Mouse (Mus musculus): ENCODE data around the gene Ndufs8.

Gene Ndufs8

GRCm38 (mm10) chr19:3906795-3907786 lies 5.5 kb downstream of the Ndufs8 start, which contains the start of gene Tcirg1:
TSS of gene Tcirg1 (minus strand) at chr19:3907133.
- DNase-seq (ENCODE audit: extremely low read depth, insufficient read length, low spot score): peak; percentile 86

- peak; percentile 42 for DNase-seq (ENCODE audit: extremely low read depth, insufficient read length, low spot score)
Observed at GRCm38 (mm10) chr19:3906326-3906725, 6.2 kb downstream of the Ndufs8 start.

GRCm38 (mm10) chr19:3905261-3905969 lies 7.2 kb downstream of the Ndufs8 start:
- peak; percentile 63 for DNase-seq (ENCODE audit: extremely low read depth, insufficient read length, low spot score)

GRCm38 (mm10) chr19:3904363-3904675 lies 8.3 kb downstream of the Ndufs8 start:
- DNase-seq (ENCODE audit: extremely low read depth, insufficient read length, low spot score): no peak

GRCm38 (mm10) chr19:3903648-3904362 lies 8.8 kb downstream of the Ndufs8 start:
- DNase-seq (ENCODE audit: extremely low read depth, insufficient read length, low spot score): no peak

GRCm38 (mm10) chr19:3902966-3903365 lies 9.6 kb downstream of the Ndufs8 start:
- no peak for DNase-seq (ENCODE audit: extremely low read depth, insufficient read length, low spot score)

- no peak for DNase-seq (ENCODE audit: extremely low read depth, insufficient read length, low spot score)
Observed at GRCm38 (mm10) chr19:3899618-3900017, 13.0 kb downstream of the Ndufs8 start.

GRCm38 (mm10) chr19:3898952-3899351 lies 13.6 kb downstream of the Ndufs8 start:
- no peak for DNase-seq (ENCODE audit: extremely low read depth, insufficient read length, low spot score)

GRCm38 (mm10) chr19:3897557-3897956 lies 15.0 kb downstream of the Ndufs8 start:
- no peak for DNase-seq (ENCODE audit: extremely low read depth, insufficient read length, low spot score)

- DNase-seq (ENCODE audit: extremely low read depth, insufficient read length, low spot score): no peak
Observed at GRCm38 (mm10) chr19:3896208-3896607, 16.4 kb downstream of the Ndufs8 start.

GRCm38 (mm10) chr19:3895171-3895631 lies 17.4 kb downstream of the Ndufs8 start:
- DNase-seq (ENCODE audit: extremely low read depth, insufficient read length, low spot score): no peak

- no peak for DNase-seq (ENCODE audit: extremely low read depth, insufficient read length, low spot score)
Observed at GRCm38 (mm10) chr19:3894294-3894693, 18.3 kb downstream of the Ndufs8 start.

GRCm38 (mm10) chr19:3893545-3894116 lies 18.9 kb downstream of the Ndufs8 start:
- DNase-seq (ENCODE audit: extremely low read depth, insufficient read length, low spot score): no peak

- DNase-seq (ENCODE audit: extremely low read depth, insufficient read length, low spot score): no peak
Observed at GRCm38 (mm10) chr19:3890181-3890580, 22.4 kb downstream of the Ndufs8 start.

GRCm38 (mm10) chr19:3889096-3889495 lies 23.5 kb downstream of the Ndufs8 start:
- DNase-seq (ENCODE audit: extremely low read depth, insufficient read length, low spot score): no peak

GRCm38 (mm10) chr19:3884325-3884990 lies 28.1 kb downstream of the Ndufs8 start:
- no peak for DNase-seq (ENCODE audit: extremely low read depth, insufficient read length, low spot score)

- DNase-seq (ENCODE audit: extremely low read depth, insufficient read length, low spot score): no peak
Observed at GRCm38 (mm10) chr19:3882214-3882613, 30.4 kb downstream of the Ndufs8 start.

GRCm38 (mm10) chr19:3880054-3880848 lies 32.3 kb downstream of the Ndufs8 start:
- no peak for DNase-seq (ENCODE audit: extremely low read depth, insufficient read length, low spot score)

- DNase-seq (ENCODE audit: extremely low read depth, insufficient read length, low spot score): no peak
Observed at GRCm38 (mm10) chr19:3875045-3875444, 37.5 kb downstream of the Ndufs8 start.

All from 3134 (cell line).